Mouse (Mus musculus) cerebellum, adult 2 months (tissue): ENCODE data around the gene Pde11a.

Experiments used
- CTCF ChIP-seq: fragments of 200-500 bp; IDR thresholded peaks from 2 replicates; pipeline ENCODE4 v1.5.1; 2011; ENCODE audit warnings: low read depth, mild to moderate bottlenecking, control low read depth, low read length, moderate library complexity, borderline replicate concordance; ENCODE audit not compliant: insufficient read depth
- POLR2A ChIP-seq: fragments of 200-500 bp; IDR thresholded peaks from 2 replicates; pipeline ENCODE4 v1.6.1; 2011; ENCODE audit warnings: low read length, control low read depth, borderline replicate concordance; ENCODE audit not compliant: insufficient read depth

- TF ChIP-seq CTCF (no peak), POLR2A (no peak)
These were observed 118.0 kb downstream of the Pde11a start for GRCm38 (mm10) chr2:76220364-76221108.
